Mouse (Mus musculus) bone marrow, adult 2 months (tissue): ENCODE data around the gene Slc25a44.

Source experiments
- CTCF ChIP-seq: fragments of 200-500 bp; IDR thresholded peaks from 2 replicates; pipeline ENCODE4 v1.5.1; 2011; ENCODE audit warnings: low read length, control low read depth; ENCODE audit not compliant: control insufficient read depth, insufficient read depth
- POLR2A ChIP-seq: fragments of 200-500 bp; IDR thresholded peaks from 2 replicates; pipeline ENCODE4 v1.6.1; 2011; ENCODE audit warnings: low read depth, mild to moderate bottlenecking, control low read depth, low read length, borderline replicate concordance; ENCODE audit not compliant: control insufficient read depth

DNA sequence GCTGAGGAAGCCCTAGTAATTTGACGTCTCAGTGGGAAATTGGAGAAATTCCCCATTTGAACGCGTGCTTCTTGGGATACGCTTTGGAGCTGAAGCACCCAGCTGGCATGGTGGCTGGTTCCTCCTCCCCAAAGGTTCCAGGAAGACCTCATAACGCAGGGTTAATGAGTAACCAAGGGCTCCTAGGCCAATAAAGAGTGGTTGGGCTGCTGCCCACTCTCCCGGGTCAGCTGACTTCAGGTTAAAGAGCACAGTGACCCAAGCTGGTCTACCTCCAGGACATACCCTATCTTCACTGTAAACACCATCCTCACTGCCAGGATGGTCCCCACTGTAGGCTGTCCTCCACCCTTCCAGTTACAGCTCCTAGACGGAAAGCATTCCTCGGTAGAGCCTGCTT lies 31.4 kb upstream of the Slc25a44 start:
- TF ChIP-seq CTCF: no peak
- TF ChIP-seq POLR2A: no peak
